Mouse (Mus musculus) forebrain, postnatal 0 days (tissue): Measurements from ENCODE around the gene Tymp. TPM values are rescaled to one million over a fixed set of nuclear protein-coding genes. Genes with fewer than 3 reads are reported as not detected.

Source experiments
- ATAC-seq: fragments of 200-750 bp; cut with Nextera tagmentation; 2 replicates; pipeline ENCODE4 v1.8.0; 2017; ENCODE audit warnings: mild to moderate bottlenecking, moderate library complexity
- DNase-seq: peaks from one replicate; pipeline ENCODE4 v3.0.0-alpha.2; 2015
- H3K27ac ChIP-seq: fragments of 300-500 bp; sonication (generic); 2 replicates; pipeline ENCODE4 v1.5.1; 2014; ENCODE audit warnings: low read depth, mild to moderate bottlenecking, antibody characterized with exemption, low read length, moderate library complexity, mixed read lengths
- H3K27me3 ChIP-seq: fragments of 300-500 bp; sonication (generic); 2 replicates; pipeline ENCODE4 v1.6.1; 2014; ENCODE audit warnings: mild to moderate bottlenecking, low read length, mixed read lengths; ENCODE audit not compliant: insufficient read depth
- H3K36me3 ChIP-seq: fragments of 300-500 bp; sonication (generic); 2 replicates; pipeline ENCODE4 v1.6.1; 2014; ENCODE audit warnings: mild to moderate bottlenecking, moderate library complexity; ENCODE audit not compliant: insufficient read depth
- H3K4me1 ChIP-seq: fragments of 300-500 bp; sonication (generic); 2 replicates; pipeline ENCODE4 v1.6.1; 2014; ENCODE audit warnings: antibody characterized with exemption; ENCODE audit not compliant: insufficient read depth
- H3K4me2 ChIP-seq: fragments of 300-500 bp; sonication (generic); 2 replicates; pipeline ENCODE4 v1.6.1; 2014; ENCODE audit warnings: low read depth, mild to moderate bottlenecking, moderate library complexity
- H3K4me3 ChIP-seq: fragments of 300-500 bp; sonication (generic); 2 replicates; pipeline ENCODE4 v1.5.1; 2014; ENCODE audit warnings: low read depth, low read length, mixed read lengths
- H3K9ac ChIP-seq: fragments of 300-500 bp; sonication (generic); 2 replicates; pipeline ENCODE4 v1.6.1; 2014; ENCODE audit warnings: mild to moderate bottlenecking
- H3K9me3 ChIP-seq: fragments of 300-500 bp; sonication (generic); 2 replicates; pipeline ENCODE4 v1.6.1; 2016; ENCODE audit warnings: low read length
- CTCF ChIP-seq: sonication (generic); IDR thresholded peaks from 2 replicates; pipeline ENCODE4 v1.5.1; 2016; ENCODE audit warnings: antibody characterized with exemption, control low read depth, low read depth
- WGBS: fragments of 180-500 bp; shearing (Covaris S2); extraction: QIAGEN DNeasy Blood & Tissue Kit; methylation state at CpG from one replicate; pipeline ENCODE4 v1.1.7; 2014; 5-methylcytosine and 5-hydroxymethylcytosine counted together
- polyA plus RNA-seq: library from polyadenylated mRNA; unstranded; fragments of >200 nt; fragmentation: Nextera tagmentation; extraction: Ambion mirVana; gene quantifications from 2 replicates; pipeline ENCODE4 v1.2.1, GENCODE M21; 2015
- total RNA-seq: library from RNA; depleted of rRNA; stranded (reverse); fragments of >200 nt; gene quantifications from 2 replicates; pipeline ENCODE4 v1.2.3, GENCODE M21; 2014; rRNA removed

Gene Tymp
- total RNA-seq (3.7 and 5.2 TPM in 2 replicates), polyA plus RNA-seq (3.5 and 4.1 TPM in 2 replicates)

DNA sequence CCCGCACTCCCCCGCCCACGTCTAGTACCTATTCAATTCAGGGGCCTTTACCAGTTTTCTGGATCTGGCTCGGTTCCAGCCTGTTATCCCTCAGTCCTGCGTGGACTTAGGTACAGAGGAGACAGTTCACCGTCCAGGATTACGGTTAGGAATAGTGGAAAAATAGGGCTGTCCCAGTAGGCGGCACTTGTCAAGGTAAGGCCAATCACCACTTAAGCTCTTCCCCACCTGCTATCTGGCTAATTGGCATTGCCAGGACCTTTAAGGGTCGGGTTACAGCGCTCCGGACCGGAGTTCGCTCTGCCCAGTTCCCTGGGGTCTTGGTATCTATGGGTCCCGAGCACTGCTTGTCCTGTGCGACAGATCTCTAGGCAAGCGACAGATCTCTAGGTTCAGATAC is at the start of gene Tymp:
Gene Tymp, minus strand, starts transcription at position 83 of the 400 bp plus-strand sequence.
- H3K27ac ChIP-seq: no peak within 1 kb of the TSS
- WGBS: 23% methylated on average over 16 of the region's 16 CpGs
- peaks cover 32% of the 10 kb centered on the region for H3K27me3 ChIP-seq
- ATAC-seq (no peak), DNase-seq (no peak)
- peaks cover 7% of the 10 kb centered on the region; the same call in 1 of the 2 replicates for H3K4me1 ChIP-seq
- TF ChIP-seq CTCF: no peak
- no peak within 1 kb of the TSS for H3K4me3 ChIP-seq
- H3K9me3 ChIP-seq: no peaks in the 10 kb centered on the region
- H3K36me3 ChIP-seq: peaks cover 4% of the 10 kb centered on the region
- no peak within 1 kb of the TSS for H3K9ac ChIP-seq
- no peak within 1 kb of the TSS for H3K4me2 ChIP-seq

DNA sequence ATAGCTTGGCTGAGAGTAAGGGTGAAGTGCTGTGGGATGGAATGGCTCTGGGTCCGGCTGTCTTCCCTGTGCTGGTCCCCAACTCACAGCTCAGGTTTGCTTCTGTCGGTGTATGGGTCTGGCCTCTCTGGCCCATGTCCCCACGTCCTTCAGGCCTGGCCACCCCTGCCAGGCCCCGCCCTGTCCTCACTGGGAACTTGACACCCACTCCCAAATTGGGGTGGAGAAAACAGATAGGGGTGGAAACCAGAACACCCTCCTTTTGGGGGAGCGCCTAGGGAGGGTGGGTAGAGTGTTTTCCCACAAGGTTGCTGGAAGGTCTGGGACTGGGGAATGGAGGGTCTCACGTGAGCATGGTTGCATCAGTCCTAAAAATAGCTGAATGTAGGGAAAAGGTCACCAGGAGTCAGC is 48.9 kb upstream of the Tymp start, which contains the start of gene Cpt1b:
Gene Cpt1b, minus strand, starts transcription at position 153 of the 411 bp plus-strand sequence.
- DNase-seq (no peak), ATAC-seq (no peak)
- no peak within 1 kb of the TSS for H3K4me3 ChIP-seq
- TF ChIP-seq CTCF: no peak
- no peaks in the 10 kb centered on the region for H3K27me3 ChIP-seq
- H3K9me3 ChIP-seq: no peaks in the 10 kb centered on the region
- peaks cover 28% of the 10 kb centered on the region for H3K36me3 ChIP-seq
- H3K27ac ChIP-seq: no peak within 1 kb of the TSS
- no peak within 1 kb of the TSS for H3K4me2 ChIP-seq
- WGBS: 47% methylated on average over 6 of the region's 6 CpGs
- H3K9ac ChIP-seq: no peak within 1 kb of the TSS
- H3K4me1 ChIP-seq: peaks cover 10% of the 10 kb centered on the region; the same call in 1 of the 2 replicates

DNA sequence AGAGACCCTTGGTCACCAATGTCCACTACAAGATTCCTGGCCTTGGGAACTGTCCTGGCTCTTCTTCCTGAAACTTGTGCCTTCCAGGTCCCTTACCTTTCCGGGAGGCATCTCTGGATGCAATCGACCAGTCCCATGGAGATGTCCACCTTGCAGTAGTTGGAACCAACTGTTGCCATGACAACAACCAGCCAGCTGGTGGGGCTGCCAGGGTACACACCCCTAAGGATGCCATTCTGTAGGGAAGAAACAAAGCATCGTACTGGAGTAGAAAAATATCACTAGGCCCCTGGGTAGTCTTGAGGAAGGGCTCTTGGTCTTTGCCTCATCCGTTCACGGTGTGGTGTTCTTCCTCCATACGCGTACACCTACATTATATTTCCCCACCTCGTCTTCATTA is 47.8 kb upstream of the Tymp start:
- DNase-seq (no peak), ATAC-seq (no peak)
- WGBS: 81% methylated on average over 8 of the region's 8 CpGs

DNA sequence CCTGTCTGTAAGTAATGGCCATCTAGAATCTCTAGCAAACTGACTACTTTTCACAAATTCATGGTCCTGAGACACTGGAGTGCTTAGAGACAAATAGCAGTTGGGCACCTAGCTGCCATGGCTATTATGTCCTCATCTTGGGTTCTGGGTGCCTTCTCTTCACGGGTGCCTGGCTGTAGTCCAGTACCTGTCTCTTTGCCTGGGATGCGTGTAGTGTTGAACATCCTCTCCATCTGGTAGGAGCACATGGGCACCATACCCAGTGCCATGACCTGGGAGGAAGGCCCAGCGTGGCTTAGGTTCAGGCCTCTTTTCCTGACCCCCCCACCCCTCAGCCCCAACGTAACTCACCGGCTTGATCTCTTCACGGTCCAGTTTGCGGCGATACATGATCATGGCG is 45.1 kb upstream of the Tymp start:
- no peaks in the 10 kb centered on the region for H3K4me1 ChIP-seq
- H3K27ac ChIP-seq: no peak overlapping the region
- ATAC-seq: no peak
- H3K4me3 ChIP-seq: no peak overlapping the region
- H3K9ac ChIP-seq: no peak overlapping the region
- no peak for TF ChIP-seq CTCF
- H3K27me3 ChIP-seq: no peaks in the 10 kb centered on the region
- WGBS: 93% methylated on average over 9 of the region's 9 CpGs
- DNase-seq: no peak
- H3K36me3 ChIP-seq: peaks cover 32% of the 10 kb centered on the region
- no peak overlapping the region for H3K4me2 ChIP-seq
- no peaks in the 10 kb centered on the region for H3K9me3 ChIP-seq

More for the DNA sequence above, 47.8 kb upstream of the Tymp start:
- H3K27me3 ChIP-seq: no peaks in the 10 kb centered on the region
- H3K4me1 ChIP-seq: peaks cover 7% of the 10 kb centered on the region; the same call in 1 of the 2 replicates
- H3K9me3 ChIP-seq: no peaks in the 10 kb centered on the region
- H3K9ac ChIP-seq: no peak overlapping the region
- H3K4me3 ChIP-seq: no peak overlapping the region
- no peak overlapping the region for H3K4me2 ChIP-seq
- H3K27ac ChIP-seq: no peak overlapping the region
- TF ChIP-seq CTCF: no peak
- H3K36me3 ChIP-seq: peaks cover 31% of the 10 kb centered on the region

DNA sequence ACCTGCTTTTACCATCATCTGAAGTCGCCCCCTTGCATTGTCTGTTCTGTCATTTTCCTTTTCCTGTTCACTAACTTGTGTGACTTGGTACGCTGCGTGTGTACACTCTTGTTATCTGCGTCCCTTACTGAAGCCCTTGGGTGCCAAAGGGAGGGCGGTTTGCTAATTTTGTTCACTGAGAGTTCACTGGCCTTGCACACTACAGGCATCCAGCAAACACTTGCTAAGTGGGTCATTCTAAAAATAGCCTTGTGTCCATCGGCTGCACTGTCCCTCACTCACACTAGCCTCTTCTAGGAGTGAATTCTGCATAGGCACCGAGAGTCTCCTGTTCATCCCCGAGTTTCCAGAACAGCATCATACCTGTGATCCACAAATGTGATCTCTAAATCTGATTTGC is 38.4 kb upstream of the Tymp start:
- no peak for DNase-seq
- H3K36me3 ChIP-seq: peaks cover 11% of the 10 kb centered on the region; the same call in 1 of the 2 replicates
- H3K4me2 ChIP-seq: no peak overlapping the region
- no peaks in the 10 kb centered on the region for H3K4me1 ChIP-seq
- WGBS: 89% methylated on average over 8 of the region's 8 CpGs
- no peak for ATAC-seq
- TF ChIP-seq CTCF: no peak
- H3K9ac ChIP-seq: no peak overlapping the region
- H3K9me3 ChIP-seq: no peaks in the 10 kb centered on the region
- no peak overlapping the region for H3K4me3 ChIP-seq
- H3K27ac ChIP-seq: no peak overlapping the region
- no peaks in the 10 kb centered on the region for H3K27me3 ChIP-seq

DNA sequence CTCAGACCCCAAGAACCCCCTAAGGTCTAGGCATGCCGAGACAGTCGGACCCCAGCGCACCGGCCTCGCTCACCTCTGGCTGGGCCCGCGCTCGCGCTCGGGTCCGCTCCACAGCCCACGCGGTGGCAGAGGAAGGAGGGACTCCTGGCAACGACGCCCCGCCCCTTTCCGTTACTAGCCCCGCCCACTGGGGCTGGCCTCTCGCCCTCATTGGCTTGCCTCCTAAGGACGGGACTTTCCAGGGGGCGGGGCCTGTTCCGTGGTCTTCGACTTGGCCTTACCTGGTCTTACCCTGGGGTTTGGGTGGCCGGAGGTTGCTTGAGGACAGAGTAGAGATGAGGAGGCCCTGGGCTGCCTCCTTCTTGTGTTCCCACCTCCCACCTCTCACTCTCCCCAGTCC is 33.3 kb upstream of the Tymp start, which contains the start of gene Syce3:
Gene Syce3, minus strand, starts transcription at position 386 of the 400 bp plus-strand sequence.
- 92% methylated on average over 24 of the region's 24 CpGs for WGBS
- ATAC-seq (no peak), DNase-seq (no peak)
- H3K27ac ChIP-seq: no peak within 1 kb of the TSS
- no peak within 1 kb of the TSS for H3K4me3 ChIP-seq
- H3K27me3 ChIP-seq: no peaks in the 10 kb centered on the region
- H3K4me1 ChIP-seq: no peaks in the 10 kb centered on the region
- H3K9me3 ChIP-seq: peaks cover 5% of the 10 kb centered on the region; the same call in 1 of the 2 replicates
- no peaks in the 10 kb centered on the region for H3K36me3 ChIP-seq
- no peak for TF ChIP-seq CTCF
- H3K4me2 ChIP-seq: no peak within 1 kb of the TSS
- no peak within 1 kb of the TSS for H3K9ac ChIP-seq

DNA sequence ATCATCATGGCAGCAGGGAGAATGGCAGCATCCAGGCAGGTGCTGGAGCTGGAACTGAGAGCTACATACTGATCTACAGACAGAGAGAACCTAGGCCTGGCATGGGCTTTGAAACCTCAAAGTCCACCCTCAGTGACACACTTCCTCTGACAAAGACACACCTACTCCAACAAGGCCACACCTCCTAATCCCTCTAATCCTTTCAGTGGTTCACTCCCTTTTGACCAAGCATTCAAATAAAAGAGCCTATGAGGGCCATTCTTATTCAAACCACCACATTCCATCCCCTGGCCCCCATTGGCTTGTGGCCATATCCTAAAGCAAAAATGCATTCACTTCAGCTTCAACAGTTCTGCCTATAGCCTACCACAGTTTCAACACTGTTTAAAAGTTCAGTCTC is 29.9 kb upstream of the Tymp start:
- Histone ChIP-seq H3K27ac (no peak overlapping the region), H3K36me3 (no peaks in the 10 kb centered on the region), H3K4me2 (no peak overlapping the region), H3K27me3 (no peaks in the 10 kb centered on the region), H3K4me1 (no peaks in the 10 kb centered on the region), H3K9me3 (peaks cover 5% of the 10 kb centered on the region; the same call in 1 of the 2 replicates), H3K9ac (no peak overlapping the region), H3K4me3 (no peak overlapping the region)
- TF ChIP-seq CTCF: no peak
- ATAC-seq (no peak), DNase-seq (no peak)
